Mouse (Mus musculus) liver, adult 2 months (tissue): Measurements from ENCODE around the gene Jsrp1. TPM values are rescaled to one million over a fixed set of nuclear protein-coding genes. Genes with fewer than 3 reads are reported as not detected.

ENCODE experiments used
- DNase-seq: peaks from one replicate; pipeline ENCODE4 v3.0.0-alpha.2; 2011; ENCODE audit warnings: low read depth, low spot score; ENCODE audit errors: extremely low read depth
- H3K27ac ChIP-seq: fragments of 200-500 bp; replicated peaks from 2 replicates; pipeline ENCODE4 v1.5.1; 2012; ENCODE audit warnings: low read depth, mild to moderate bottlenecking, control low read depth, inconsistent platforms, low read length; ENCODE audit not compliant: insufficient read depth
- H3K27me3 ChIP-seq: fragments of 200-500 bp; 2 replicates; pipeline ENCODE4 v1.6.1; 2012; ENCODE audit warnings: mild to moderate bottlenecking, moderate library complexity, low read length, inconsistent platforms; ENCODE audit not compliant: control insufficient read depth, insufficient read depth
- H3K36me3 ChIP-seq: fragments of 200-500 bp; 2 replicates; pipeline ENCODE4 v1.6.1; 2012; ENCODE audit warnings: low read length, inconsistent platforms; ENCODE audit not compliant: control insufficient read depth, insufficient read depth
- H3K4me1 ChIP-seq: fragments of 200-500 bp; 2 replicates; pipeline ENCODE4 v1.6.1; 2011; ENCODE audit warnings: low read length; ENCODE audit not compliant: control insufficient read depth, insufficient read depth
- H3K4me3 ChIP-seq: fragments of 200-500 bp; 2 replicates; pipeline ENCODE4 v1.5.1; 2011; ENCODE audit warnings: low read depth, mild to moderate bottlenecking, control low read depth, low read length, moderate library complexity; ENCODE audit not compliant: insufficient read depth
- H3K79me2 ChIP-seq: fragments of 200-500 bp; 2 replicates; pipeline ENCODE4 v1.6.1; 2012; ENCODE audit warnings: inconsistent platforms, mild to moderate bottlenecking, low read length, moderate library complexity; ENCODE audit not compliant: control insufficient read depth, insufficient read depth
- H3K9ac ChIP-seq: fragments of 200-500 bp; 2 replicates; pipeline ENCODE4 v1.6.1; 2012; ENCODE audit warnings: low read depth, mild to moderate bottlenecking, control low read depth, inconsistent platforms, low read length
- CTCF ChIP-seq: fragments of 200-500 bp; IDR thresholded peaks from 2 replicates; pipeline ENCODE4 v1.5.1; 2011; ENCODE audit warnings: low read depth, low read length, control low read depth
- POLR2A ChIP-seq: fragments of 200-500 bp; IDR thresholded peaks from 2 replicates; pipeline ENCODE4 v1.6.1; 2011; ENCODE audit warnings: low read length, control low read depth; ENCODE audit not compliant: insufficient read depth; ENCODE audit errors: extremely low read depth
- WGBS: fragments of 180-500 bp; shearing (Covaris S2); methylation state at CpG from one replicate; pipeline ENCODE4 v1.1.7; 2018; 5-methylcytosine and 5-hydroxymethylcytosine counted together
- polyA plus RNA-seq: library from polyadenylated mRNA; depleted of rRNA; stranded (reverse); fragments of >200 nt; gene quantifications from 2 replicates; pipeline ENCODE4 v1.2.3, GENCODE M21; 2012
- total RNA-seq: library from RNA; depleted of rRNA; stranded (reverse); fragments of >200 nt; gene quantifications from 2 replicates; pipeline ENCODE4 v1.2.3, GENCODE M21; 2014

The Jsrp1 gene
- total and polyA plus RNA-seq, 2 experiments, result not detected

DNA sequence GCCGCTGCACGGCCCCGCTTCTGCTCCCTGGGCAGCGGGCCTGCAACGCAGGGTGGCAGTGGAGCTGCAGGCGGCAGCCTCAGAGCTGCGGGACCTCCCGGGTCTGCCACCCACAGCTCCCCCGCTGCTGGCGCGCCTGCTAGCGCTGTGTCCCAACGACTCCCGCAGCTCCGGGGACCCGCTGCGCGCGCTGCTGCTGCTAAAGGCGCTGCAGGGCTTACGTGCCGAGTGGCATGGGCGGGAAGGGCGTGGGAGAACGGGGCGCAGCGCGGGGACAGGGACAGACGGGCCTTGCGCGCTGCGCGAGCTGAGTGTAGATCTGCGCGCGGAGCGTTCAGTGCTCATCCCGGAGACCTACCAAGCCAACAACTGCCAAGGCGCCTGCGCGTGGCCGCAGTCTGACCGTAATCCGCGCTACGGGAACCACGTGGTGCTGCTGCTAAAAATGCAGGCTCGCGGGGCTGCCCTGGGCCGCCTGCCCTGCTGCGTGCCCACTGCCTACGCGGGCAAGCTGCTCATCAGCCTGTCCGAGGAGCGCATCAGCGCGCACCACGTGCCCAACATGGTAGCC is 6.2 kb downstream of the Jsrp1 start:
- H3K79me2 ChIP-seq, result no peaks in the 10 kb centered on the region
- no peaks in the 10 kb centered on the region; the same call in 1 of the 2 replicates for H3K27me3 ChIP-seq
- WGBS, result 8% methylated on average over 58 of the region's 58 CpGs
- no peak overlapping the region for H3K27ac ChIP-seq
- H3K4me3 ChIP-seq, result peak overlapping the region; percentile 50
- DNase-seq, result peak; percentile 57
- peaks cover 5% of the 10 kb centered on the region for H3K4me1 ChIP-seq
- H3K9ac ChIP-seq, result peak overlapping the region; percentile 81
- TF ChIP-seq CTCF, result no peak
- no peak for TF ChIP-seq POLR2A
- peaks cover 2% of the 10 kb centered on the region; the same call in 1 of the 2 replicates for H3K36me3 ChIP-seq

- 59% methylated on average over 34 of the region's 34 CpGs for WGBS
Observed at GRCm38 (mm10) chr10:80806341-80807056, 6.8 kb downstream of the Jsrp1 start.

GRCm38 (mm10) chr10:80805925-80806324 is 7.4 kb downstream of the Jsrp1 start:
- 11% methylated on average over 3 of the region's 3 CpGs for WGBS
- H3K4me1 ChIP-seq, result peaks cover 5% of the 10 kb centered on the region
- peak; percentile 33 for DNase-seq
- H3K9ac ChIP-seq, result no peak overlapping the region
- H3K27me3 ChIP-seq, result no peaks in the 10 kb centered on the region; the same call in 1 of the 2 replicates
- H3K36me3 ChIP-seq, result peaks cover 2% of the 10 kb centered on the region; the same call in 1 of the 2 replicates
- no peak for TF ChIP-seq POLR2A
- TF ChIP-seq CTCF, result peak; percentile 79
- H3K79me2 ChIP-seq, result no peaks in the 10 kb centered on the region
- H3K27ac ChIP-seq, result no peak overlapping the region
- H3K4me3 ChIP-seq, result no peak overlapping the region

More at GRCm38 (mm10) chr10:80806341-80807056, 6.8 kb downstream of the Jsrp1 start:
- no peak for TF ChIP-seq POLR2A
- TF ChIP-seq CTCF, result no peak
- H3K9ac ChIP-seq, result no peak overlapping the region; the same call in 1 of the 2 replicates
- DNase-seq, result no peak
- peaks cover 5% of the 10 kb centered on the region for H3K4me1 ChIP-seq
- peaks cover 2% of the 10 kb centered on the region; the same call in 1 of the 2 replicates for H3K36me3 ChIP-seq
- no peaks in the 10 kb centered on the region; the same call in 1 of the 2 replicates for H3K27me3 ChIP-seq
- peak overlapping the region; percentile 50; the same call in 1 of the 2 replicates for H3K4me3 ChIP-seq
- no peak overlapping the region for H3K27ac ChIP-seq
- no peaks in the 10 kb centered on the region for H3K79me2 ChIP-seq

DNA sequence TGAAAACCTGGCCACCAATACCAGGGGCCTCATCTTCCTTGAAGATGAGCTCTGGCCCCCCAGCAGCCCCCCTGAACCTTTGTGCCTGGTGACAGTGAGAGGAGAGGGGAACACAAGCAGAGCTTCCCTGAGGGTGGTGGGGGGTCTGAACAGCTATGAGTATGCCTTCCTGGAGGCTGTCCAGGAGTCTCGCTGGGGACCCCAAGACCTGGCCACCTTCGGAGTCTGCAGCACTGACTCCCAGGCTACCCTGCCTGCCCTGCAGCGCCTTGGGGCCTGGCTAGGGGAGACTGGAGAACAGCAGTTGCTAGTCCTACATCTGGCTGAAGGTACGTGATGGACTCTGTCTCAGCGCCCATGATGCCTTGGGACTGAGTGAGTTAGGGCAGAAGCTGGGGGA is 8.0 kb downstream of the Jsrp1 start:
- no peaks in the 10 kb centered on the region for H3K79me2 ChIP-seq
- no peak for TF ChIP-seq CTCF
- no peak for TF ChIP-seq POLR2A
- H3K27ac ChIP-seq, result no peak overlapping the region
- no peak overlapping the region for H3K4me3 ChIP-seq
- H3K36me3 ChIP-seq, result peaks cover 2% of the 10 kb centered on the region; the same call in 1 of the 2 replicates
- 95% methylated on average over 5 of the region's 5 CpGs for WGBS
- H3K4me1 ChIP-seq, result peaks cover 5% of the 10 kb centered on the region
- H3K27me3 ChIP-seq, result no peaks in the 10 kb centered on the region; the same call in 1 of the 2 replicates
- no peak for DNase-seq
- H3K9ac ChIP-seq, result no peak overlapping the region

GRCm38 (mm10) chr10:80804916-80805315 is 8.4 kb downstream of the Jsrp1 start, which contains the start of gene Amh:
Gene Amh (plus strand): TSS chr10:80805243.
- no peak for TF ChIP-seq CTCF
- no peak for TF ChIP-seq POLR2A
- Histone ChIP-seq H3K79me2 (peaks cover 4% of the 10 kb centered on the region; the same call in 1 of the 2 replicates), H3K27ac (no peak within 1 kb of the TSS), H3K36me3 (peaks cover 2% of the 10 kb centered on the region; the same call in 1 of the 2 replicates), H3K27me3 (no peaks in the 10 kb centered on the region; the same call in 1 of the 2 replicates), H3K9ac (no peak within 1 kb of the TSS), H3K4me3 (no peak within 1 kb of the TSS), H3K4me1 (peaks cover 5% of the 10 kb centered on the region)
- DNase-seq, result no peak
- WGBS, result 86% methylated on average over 6 of the region's 6 CpGs
